Mouse (Mus musculus) gastrocnemius, adult 2 months (tissue): Measurements from ENCODE around the gene Cmtm6. TPM values are rescaled to one million over a fixed set of nuclear protein-coding genes. Genes with fewer than 3 reads are reported as not detected.
A peak's percentile ranks its signal among the peaks of the same experiment; 100 is the strongest.
"Not testable (repeated sequence)": the region's sequence is repeated elsewhere in the genome, so short reads cannot be mapped to it uniquely, and the experiment has no call there.

Experiments
- DNase-seq: peaks from one replicate; pipeline ENCODE4 v3.0.0; 2022
- H3K27ac ChIP-seq: fragments of 200-600 bp; 2 replicates; pipeline ENCODE4 v1.8.1; 2022; ENCODE audit warnings: mild to moderate bottlenecking
- H3K4me3 ChIP-seq: fragments of 200-600 bp; 2 replicates; pipeline ENCODE4 v1.8.1; 2022; ENCODE audit warnings: mild to moderate bottlenecking, moderate library complexity
- CTCF ChIP-seq: fragments of 200-600 bp; IDR thresholded peaks from 2 replicates; pipeline ENCODE4 v1.8.1; 2022; ENCODE audit warnings: antibody characterized with exemption, mild to moderate bottlenecking, moderate library complexity
- intact Hi-C: fragments of 180-260 bp; cut with DNase I; formaldehyde crosslinking; loops from one replicate; pipeline ENCODE4 v1.15.1; 2025
- long read RNA-seq, 2 experiments: library from polyadenylated mRNA; stranded (forward); transcript quantifications; one replicate each; pipeline ENCODE4 v2.0.0; 2021
- total RNA-seq, 2 experiments: library from RNA; stranded (reverse); gene quantifications; 2 replicates each; pipeline ENCODE4 v1.2.3; 2021

The Cmtm6 gene
- total RNA-seq, result 1 to 10 TPM; 7.3 to 7.9 TPM
- long read RNA-seq, experiment 1, transcript Cmtm6-201 (4 exons, 3,383 nt), result major isoform, 28 of 33 reads
- long read RNA-seq, experiment 1, partial matches to known transcripts, result 0 of 33 reads
- long read RNA-seq, experiment 1, other reads (novel, unspliced or antisense), result 5 of 33 reads
- long read RNA-seq, experiment 2, transcript Cmtm6-201 (4 exons, 3,383 nt), result major isoform, 14 of 17 reads
- long read RNA-seq, experiment 2, partial matches to known transcripts, result 1 of 17 reads
- long read RNA-seq, experiment 2, other reads (novel, unspliced or antisense), result 2 of 17 reads

DNA sequence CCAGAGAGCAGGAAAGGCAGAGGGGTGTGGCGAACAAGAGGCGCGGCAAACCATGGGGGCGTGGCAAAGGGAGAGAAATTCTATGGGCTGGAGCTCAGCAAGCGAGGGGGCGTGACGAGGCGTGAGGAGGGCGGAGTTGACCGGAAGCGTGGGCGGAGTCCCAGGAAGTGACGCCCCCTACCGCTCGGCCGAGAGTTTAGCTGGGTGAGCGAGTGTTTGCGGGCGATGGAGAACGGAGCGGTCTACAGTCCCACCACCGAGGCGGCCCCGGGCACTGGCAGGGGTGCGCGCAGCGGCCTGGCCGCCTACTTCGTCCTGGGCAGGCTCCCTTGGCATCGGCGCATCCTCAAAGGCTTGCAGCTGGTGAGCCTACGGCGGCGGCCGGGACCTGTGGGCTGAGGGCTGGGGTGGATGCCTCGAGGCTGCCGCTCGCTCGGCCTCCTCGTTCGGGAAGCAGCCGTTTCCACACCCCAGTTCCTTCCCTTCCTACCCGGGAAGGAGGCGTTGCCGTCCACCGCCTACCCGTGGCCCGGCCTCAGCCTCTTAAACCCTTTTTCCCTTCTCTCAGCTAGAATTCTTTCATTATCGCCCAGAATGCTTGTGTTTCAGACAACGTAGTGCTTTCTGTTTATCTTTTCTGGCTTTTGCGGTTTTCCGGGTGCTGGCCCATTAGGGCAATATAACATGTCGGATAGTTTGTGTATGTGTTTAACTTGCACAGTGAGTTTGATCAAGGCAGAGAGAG lies at the start of gene Cmtm6:
Gene Cmtm6 (plus strand): TSS at position 106 of the 745 bp plus-strand sequence.
- TF ChIP-seq CTCF, result peak; percentile 58
- intact Hi-C loops, result loop anchor here (5.0 kb wide), 1 partner anchor 44 kb away; the partner anchor contains the start of gene Dync1li1
- Histone ChIP-seq H3K27ac (peak within 1 kb of the TSS; percentile 95), H3K4me3 (peak within 1 kb of the TSS; percentile 90)
- peak; percentile 98 for DNase-seq

GRCm38 (mm10) chr9:114682193-114682592 lies 48.7 kb upstream of the Cmtm6 start:
- Histone ChIP-seq H3K27ac (no peak overlapping the region), H3K4me3 (no peak overlapping the region)
- no peak for TF ChIP-seq CTCF
- intact Hi-C loops, result no loop called here
- DNase-seq, result no peak

DNA sequence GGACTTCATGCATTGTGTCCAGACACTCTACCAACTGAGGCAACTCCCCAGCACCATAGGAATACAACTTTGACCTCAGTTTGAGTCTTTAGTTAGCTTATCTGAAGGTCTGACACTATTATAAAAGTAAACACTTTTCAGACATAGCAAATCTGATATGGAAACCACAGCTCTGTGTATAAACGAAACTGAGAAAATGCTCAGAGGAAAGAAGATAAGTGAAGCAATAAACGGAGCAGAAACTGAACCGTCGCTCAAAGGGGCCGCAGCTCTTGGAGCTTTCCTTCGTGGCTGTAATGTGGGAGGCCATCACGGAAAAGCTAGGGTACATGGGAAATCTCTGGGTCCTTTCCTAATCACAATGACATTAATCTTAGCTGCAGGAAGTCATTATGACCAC lies 44.7 kb upstream of the Cmtm6 start:
- no peak overlapping the region for H3K27ac ChIP-seq
- no peak for DNase-seq
- no peak for TF ChIP-seq CTCF
- intact Hi-C loops, result loop anchor here (5.0 kb wide), 1 partner anchor 46 kb away; the partner anchor contains the start of gene Cmtm6
- no peak overlapping the region for H3K4me3 ChIP-seq

DNA sequence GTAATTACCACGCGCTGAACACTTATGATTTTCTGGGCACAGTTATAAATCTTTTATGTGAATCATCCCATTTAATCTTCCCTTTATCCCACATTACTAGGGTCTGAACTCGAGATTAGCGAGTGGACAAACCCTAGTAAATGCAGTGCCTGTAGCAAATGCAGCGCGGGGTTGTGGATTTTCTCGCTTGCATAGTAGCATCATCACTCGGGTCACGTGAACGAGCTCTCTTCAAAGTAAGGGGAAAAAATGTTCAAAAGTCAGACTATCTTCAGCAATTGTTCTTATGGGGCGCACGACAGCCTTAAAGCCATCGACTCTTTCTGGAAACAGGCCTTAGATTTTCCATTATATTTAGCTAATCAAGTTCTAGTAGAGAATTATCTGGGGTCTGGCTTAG lies 43.3 kb upstream of the Cmtm6 start:
- intact Hi-C loops, result loop anchor here (2.0 to 5.0 kb wide), 3 partner anchors 39 to 47 kb away; partner anchors contain the start of genes Cmtm6 and Cnot10
- DNase-seq, result no peak
- TF ChIP-seq CTCF, result no peak
- peak overlapping the region; percentile 88 for H3K4me3 ChIP-seq
- peak overlapping the region; percentile 95 for H3K27ac ChIP-seq

DNA sequence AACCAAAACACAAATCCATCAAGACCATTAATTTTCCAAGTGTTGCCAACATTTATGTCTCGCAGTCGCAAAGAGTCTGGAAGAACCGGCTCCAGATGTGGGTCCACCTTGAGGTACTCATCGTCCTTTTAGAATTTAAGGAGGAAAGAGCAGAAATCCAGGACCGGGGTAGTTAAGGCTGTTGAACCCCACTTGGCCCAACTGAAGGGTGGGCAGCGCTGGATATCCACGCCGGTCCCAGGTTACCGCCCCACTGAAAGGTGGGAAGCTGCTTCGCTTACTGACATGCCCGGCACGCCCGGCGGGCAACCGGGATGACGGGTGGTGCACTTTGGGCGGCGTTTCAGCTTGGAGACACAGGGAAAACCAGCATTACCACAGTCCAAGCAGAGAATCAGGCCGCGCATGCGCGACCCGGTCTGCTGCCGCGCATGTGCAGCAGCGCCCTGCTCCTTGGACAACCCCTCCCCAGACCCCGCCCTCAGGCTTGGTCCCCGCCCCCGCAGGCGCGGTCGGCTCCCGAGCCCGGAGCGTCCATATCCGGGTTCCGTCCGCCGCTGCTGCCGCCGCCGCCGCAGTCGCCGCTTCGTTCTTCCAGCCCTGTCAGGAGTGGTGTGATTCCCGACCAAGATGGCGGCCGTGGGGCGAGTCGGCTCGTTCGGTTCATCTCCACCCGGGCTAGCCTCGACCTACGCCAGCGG lies 42.5 kb upstream of the Cmtm6 start, which contains the start of gene Dync1li1:
Gene Dync1li1 (plus strand): TSS at position 539 of the 701 bp plus-strand sequence.
- intact Hi-C loops, result loop anchor here (2.0 to 5.0 kb wide), 3 partner anchors 40 to 48 kb away; partner anchors contain the start of genes Cmtm6 and Cnot10
- DNase-seq, result peak; percentile 99
- peak within 1 kb of the TSS; percentile 88 for H3K4me3 ChIP-seq
- no peak for TF ChIP-seq CTCF
- peak within 1 kb of the TSS; percentile 95 for H3K27ac ChIP-seq

DNA sequence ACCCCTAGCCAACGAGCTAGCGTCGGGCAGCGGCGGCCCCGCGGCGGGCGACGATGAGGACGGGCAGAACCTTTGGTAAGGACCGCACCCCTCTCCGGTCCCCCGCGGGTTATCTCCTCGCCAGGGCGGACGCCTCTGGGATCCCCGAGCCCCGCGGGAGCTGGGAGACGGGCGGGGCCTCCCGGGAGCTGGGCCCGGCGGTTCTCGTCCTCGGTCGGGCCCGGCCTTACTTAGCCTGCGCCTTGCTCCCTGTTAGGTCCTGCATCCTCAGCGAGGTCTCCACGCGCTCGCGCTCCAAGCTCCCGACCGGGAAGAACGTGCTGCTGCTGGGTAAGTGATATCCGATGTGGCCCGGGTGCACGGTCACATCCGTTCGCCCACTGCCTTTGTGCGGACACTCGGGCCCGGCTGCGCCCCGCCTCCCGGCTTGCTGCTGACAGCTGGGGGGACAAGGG lies 41.9 kb upstream of the Cmtm6 start:
- Histone ChIP-seq H3K27ac (peak overlapping the region; percentile 95), H3K4me3 (peak overlapping the region; percentile 88)
- TF ChIP-seq CTCF, result no peak
- intact Hi-C loops, result loop anchor here (2.0 to 5.0 kb wide), 3 partner anchors 40 to 48 kb away; partner anchors contain the start of genes Cmtm6 and Cnot10
- no peak for DNase-seq

- no peak for TF ChIP-seq CTCF
- H3K27ac ChIP-seq, result peak overlapping the region; percentile 95
- intact Hi-C loops, result no loop called here
- H3K4me3 ChIP-seq, result peak overlapping the region; percentile 88
- no peak for DNase-seq
These were observed 40.8 kb upstream of the Cmtm6 start for GRCm38 (mm10) chr9:114690119-114690601.

GRCm38 (mm10) chr9:114691112-114691511 lies 39.8 kb upstream of the Cmtm6 start:
- Histone ChIP-seq H3K27ac (peak overlapping the region; percentile 95), H3K4me3 (no peak overlapping the region)
- intact Hi-C loops, result no loop called here
- TF ChIP-seq CTCF, result no peak
- DNase-seq, result no peak

DNA sequence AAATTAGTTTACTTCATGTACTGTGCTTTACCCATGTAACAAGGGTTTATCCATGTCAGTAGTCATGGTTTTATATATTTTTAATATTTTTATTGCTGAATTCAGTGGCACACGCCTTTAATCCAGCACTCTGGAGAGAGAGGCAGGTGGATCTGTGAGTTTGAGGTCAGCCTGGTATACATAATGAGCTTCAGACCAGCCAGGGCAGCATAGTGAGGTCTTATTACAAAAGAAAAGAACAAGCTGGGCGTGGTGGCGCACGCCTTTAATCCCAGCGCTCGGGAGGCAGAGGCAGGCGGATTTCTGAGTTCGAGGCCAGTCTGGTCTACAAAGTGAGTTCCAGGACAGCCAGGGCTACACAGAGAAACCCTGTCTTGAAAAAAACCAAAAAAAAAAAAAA lies 35.3 kb upstream of the Cmtm6 start:
- intact Hi-C loops, H3K27ac ChIP-seq, H3K4me3 ChIP-seq, DNase-seq: not testable (repeated sequence)

DNA sequence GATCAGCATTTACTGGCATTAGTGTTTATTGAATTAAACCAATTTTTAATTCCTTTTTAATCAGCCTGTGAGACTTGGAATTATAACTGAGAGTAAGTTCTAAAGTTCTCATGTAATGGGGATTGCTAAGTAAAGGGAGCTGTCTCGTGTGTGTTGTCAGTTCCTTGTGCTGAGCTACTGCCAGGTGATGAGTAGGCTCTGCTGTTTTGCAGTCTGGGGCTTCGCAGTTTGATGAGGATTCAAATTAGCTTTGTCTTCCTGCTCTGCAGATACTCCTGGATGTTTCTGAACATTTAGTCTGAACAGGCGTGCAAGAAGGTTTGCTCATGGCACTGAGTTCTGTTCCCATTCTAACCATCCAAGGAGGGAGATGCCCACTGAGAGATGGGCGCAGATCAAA lies 33.8 kb upstream of the Cmtm6 start:
- Histone ChIP-seq H3K27ac (no peak overlapping the region), H3K4me3 (no peak overlapping the region)
- intact Hi-C loops, result no loop called here
- no peak for TF ChIP-seq CTCF
- DNase-seq, result no peak

- no peak for TF ChIP-seq CTCF
- no peak overlapping the region for H3K4me3 ChIP-seq
- DNase-seq, result no peak
- intact Hi-C loops, result no loop called here
- H3K27ac ChIP-seq, result no peak overlapping the region
These were observed 33.0 kb upstream of the Cmtm6 start for GRCm38 (mm10) chr9:114697926-114698325.

DNA sequence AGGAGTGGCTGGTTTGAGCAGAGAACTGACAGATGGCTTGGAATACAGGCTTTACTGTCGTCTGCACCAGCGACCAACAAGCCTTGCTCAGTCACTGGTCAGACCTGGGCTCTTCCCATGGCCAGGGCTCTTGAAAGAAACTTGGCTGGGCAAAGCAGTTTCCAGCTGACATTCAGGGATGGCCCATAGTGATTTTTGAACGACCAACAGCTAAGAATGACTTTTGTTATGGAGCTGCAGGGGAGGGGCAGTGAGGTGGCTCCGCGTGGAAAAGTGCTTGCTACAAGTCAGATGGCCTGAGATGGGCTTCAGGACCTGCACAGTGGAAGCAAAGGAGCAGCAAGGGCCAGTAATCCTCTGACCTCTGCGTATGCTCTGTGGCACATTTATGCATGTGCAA lies 31.7 kb upstream of the Cmtm6 start:
- no peak overlapping the region for H3K27ac ChIP-seq
- no peak overlapping the region for H3K4me3 ChIP-seq
- intact Hi-C loops, result no loop called here
- DNase-seq, result no peak
- no peak for TF ChIP-seq CTCF
